Mouse (Mus musculus) cerebellum, postnatal 10 days (tissue): ENCODE measurements around the gene Hfe.

ENCODE experiments used
- DNase-seq, 2 experiments: peaks; one replicate each; pipeline ENCODE4 v3.0.0; 2021; ENCODE audit warnings: mixed read lengths in 2 of 2

The Hfe gene

DNA sequence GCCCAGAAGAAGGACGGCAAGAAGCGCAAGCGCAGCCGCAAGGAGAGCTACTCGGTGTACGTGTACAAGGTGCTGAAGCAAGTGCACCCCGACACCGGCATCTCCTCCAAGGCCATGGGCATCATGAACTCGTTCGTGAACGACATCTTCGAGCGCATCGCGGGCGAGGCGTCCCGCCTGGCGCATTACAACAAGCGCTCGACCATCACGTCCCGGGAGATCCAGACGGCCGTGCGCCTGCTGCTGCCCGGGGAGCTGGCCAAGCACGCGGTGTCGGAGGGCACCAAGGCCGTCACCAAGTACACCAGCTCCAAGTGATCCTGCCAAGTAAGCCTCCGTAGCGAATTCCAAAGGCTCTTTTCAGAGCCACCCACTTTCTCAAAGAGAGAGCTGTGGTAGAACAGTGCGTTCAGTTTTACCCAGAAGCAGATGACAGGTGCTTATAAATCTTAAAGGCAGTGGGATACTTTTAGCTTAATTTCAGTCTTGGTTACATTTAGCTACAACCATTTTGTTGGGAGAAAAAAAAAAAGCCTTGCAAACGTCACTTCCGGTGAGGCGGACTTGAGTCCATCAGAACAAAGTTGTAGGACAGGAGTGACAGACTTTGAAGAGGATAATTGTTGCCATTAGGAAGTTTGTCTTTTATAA, 26.2 kb downstream of the Hfe start:
- peak; percentile 63 to 79 for DNase-seq

DNA sequence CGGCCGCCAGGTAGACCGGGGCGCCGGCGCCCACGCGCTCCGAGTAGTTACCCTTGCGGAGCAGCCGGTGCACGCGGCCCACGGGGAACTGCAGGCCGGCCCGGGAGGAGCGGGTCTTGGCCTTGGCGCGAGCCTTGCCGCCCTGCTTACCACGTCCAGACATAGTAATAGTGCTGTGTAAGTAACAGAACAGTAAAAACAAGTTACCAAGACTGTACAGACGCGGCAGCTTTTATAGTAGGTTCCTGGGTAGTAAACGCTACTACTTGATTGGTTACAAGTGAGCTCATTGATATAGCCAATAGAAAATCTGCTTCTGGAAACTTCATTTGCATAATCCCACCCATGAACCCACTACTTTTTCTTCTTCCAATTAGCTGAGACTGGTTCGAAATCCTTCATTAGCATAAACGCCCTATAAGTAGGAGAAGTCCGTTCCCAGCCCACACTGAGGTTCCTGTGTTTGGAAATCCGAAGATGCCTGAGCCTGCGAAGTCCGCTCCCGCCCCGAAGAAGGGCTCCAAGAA, 26.8 kb downstream of the Hfe start, which contains the start of the genes Hist1h2ac and Hist1h2bc:
Gene Hist1h2ac, minus strand, starts transcription at position 194 of the 527 bp plus-strand sequence.
Gene Hist1h2bc, plus strand, starts transcription at position 445 of the 527 bp plus-strand sequence.
- DNase-seq = peak; percentile 83 to 90

DNA sequence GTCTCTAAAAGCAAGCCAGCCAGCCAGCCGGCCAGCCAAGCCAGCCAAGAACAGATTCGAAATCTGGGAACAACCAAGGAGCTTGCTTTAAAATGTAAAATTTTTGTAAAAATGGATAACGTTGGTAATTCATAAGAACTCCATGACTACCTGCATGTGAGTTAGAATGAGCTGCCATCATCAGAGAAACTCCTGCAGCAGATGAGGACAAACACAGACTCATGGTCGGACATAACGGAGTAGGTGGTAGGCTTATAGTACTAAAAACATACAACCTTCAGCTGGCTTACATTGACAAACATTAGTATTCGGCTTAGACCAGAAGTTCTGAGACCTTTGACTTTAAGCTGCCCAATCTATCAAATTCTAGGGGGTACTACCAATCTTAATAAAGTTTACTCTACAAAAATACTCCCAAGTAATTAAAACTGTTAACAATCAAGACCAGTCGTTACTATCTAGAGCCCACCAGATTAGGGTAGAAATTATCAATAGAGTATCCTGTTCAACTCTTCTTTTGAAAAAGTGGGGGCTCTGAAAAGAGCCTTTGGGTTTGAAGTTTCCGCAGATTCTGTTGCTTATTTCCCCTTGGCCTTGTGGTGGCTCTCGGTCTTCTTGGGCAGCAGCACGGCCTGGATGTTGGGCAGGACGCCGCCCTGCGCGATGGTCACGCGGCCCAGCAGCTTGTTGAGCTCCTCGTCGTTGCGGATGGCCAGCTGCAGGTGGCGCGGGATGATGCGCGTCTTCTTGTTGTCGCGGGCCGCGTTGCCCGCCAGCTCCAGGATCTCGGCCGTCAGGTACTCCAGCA, 27.5 kb downstream of the Hfe start:
- peak; percentile 11 to 31 for DNase-seq

DNA sequence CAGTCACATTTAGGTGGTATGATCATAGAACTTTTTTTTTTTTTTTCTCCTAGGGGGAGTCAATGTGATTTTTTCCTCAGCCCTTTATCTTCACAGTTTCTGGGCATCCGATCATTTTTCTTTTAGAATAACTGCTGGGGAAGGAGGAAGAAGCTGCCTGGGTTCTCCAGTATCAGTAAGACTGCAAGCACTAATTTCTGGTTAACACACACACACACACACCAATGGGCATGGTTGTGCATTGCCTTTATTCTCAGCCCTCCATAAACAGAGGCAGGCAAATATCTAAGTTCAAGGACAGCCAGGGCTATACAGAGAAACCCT, 28.1 kb downstream of the Hfe start:
- no peak for DNase-seq

DNA sequence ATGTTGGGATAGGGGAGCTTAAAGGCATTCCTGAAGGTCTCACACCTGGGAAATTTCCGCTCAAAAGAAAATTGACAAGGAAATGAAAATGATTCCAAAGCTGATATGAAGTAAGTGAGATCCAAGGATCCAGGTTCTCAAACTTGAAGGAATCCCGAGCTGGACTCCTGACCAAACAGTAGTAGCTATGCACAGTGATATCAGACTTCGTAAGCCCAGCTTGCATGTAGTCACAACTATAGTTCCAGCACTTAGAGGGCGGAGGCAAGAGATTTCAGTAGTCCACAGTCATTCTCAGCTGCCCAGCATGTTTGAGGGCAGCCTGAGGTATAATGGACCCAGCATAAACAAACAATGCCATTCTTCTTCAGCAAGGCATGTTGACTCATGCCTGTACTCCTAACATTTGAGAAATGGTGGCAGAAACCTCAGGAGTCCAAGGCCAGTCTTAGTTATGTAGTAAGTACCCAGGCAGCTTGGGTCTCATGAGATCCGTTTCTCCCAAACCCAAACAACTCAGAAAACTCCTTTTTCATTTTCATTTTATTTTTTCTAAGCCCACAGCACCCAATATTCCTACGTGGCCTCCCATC, 28.6 kb downstream of the Hfe start:
- no peak for DNase-seq

DNA sequence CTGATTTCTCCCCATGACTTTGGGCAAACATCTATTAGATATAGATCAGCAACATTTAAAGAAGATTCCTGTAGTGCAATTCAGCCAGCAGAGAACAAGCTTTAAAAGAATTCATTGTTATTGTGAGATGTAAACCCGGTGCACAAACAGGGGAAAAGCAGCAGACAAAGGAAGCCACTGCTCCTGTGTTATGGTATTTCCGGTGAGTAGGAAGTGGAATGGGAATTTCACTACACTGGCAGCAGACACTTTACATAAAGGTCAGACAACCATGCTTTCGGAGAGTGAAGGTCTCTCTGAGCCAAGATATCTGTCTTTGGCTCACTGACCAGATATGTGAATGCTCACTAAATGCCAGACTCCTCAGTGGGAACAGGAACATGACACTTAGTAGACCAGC, 48.1 kb downstream of the Hfe start:
- DNase-seq = no peak

DNA sequence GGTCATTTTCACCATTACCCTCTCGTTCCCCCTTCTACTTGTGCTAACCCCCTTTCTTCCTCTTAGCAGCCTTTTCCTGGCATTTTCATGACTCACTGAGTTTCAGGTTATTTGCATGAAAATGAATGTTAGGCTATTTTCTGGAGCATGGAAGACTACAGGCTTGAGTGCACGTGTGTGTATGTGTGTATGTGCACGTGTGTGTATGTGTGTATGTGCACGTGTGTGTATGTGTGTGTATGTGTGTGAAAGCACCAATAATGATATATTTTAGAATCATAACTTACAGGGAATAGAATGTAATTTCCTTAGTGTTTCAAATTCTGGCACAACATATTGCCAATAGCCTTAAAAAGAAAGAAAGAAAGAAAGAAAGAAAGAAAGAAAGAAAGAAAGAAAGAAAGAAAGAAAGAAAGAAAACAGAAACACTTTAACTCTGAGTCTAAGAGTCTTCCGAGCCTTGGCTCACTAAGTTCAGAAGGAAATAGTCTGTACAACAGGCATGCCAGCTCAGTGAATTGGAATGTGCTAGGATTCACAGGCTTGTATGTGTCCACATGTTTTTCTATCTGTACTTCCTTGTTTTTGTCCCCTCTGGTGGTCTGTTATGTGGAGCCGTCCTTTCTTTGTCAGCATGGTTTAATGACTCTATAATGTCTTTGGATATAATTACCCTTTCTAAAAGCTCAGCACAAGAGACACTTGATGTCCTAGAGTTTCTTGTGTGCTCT, 50.9 kb downstream of the Hfe start:
- no peak for DNase-seq
